Mouse (Mus musculus): ENCODE data around the gene P2rx7. TPM values are rescaled to one million over a fixed set of nuclear protein-coding genes. Genes with fewer than 3 reads are reported as not detected.
"Not testable (repeated sequence)": the region's sequence is repeated elsewhere in the genome, so short reads cannot be mapped to it uniquely, and the experiment has no call there.

P2rx7 gene
- polyA plus RNA-seq, 1 experiment from 2014 or later: 3.3 TPM

DNA sequence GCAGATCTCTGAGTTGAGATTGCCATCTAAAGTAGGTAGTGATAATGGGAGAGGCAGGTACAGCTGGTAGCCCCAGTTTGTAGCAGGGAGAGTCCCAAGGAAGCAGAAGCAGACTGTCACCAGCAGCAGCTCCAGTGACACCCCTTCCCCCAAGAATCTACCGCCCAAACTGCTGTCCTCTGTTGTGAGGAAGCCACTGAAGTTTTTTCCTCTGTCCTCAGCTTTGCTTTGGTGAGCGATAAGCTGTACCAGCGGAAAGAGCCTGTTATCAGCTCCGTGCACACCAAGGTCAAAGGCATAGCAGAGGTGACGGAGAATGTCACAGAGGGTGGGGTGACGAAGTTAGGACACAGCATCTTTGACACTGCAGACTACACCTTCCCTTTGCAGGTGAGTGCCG is 8.8 kb downstream of the P2rx7 start:
- Histone ChIP-seq H3K36me3 (ENCODE audit: control insufficient read depth, insufficient read depth, low read length) (no peaks in the 10 kb centered on the region), H3K27me3 (ENCODE audit: control insufficient read depth, insufficient read depth, low read length) (no peaks in the 10 kb centered on the region), H3K4me2 (ENCODE audit: low read depth, low read length) (no peak overlapping the region), H3K9me3 (replicated peaks; ENCODE audit: control insufficient read depth, low read length) (no peaks in the 10 kb centered on the region), H3K9ac (ENCODE audit: low read length) (0 out of 2 replicates have a peak overlapping the region, but pooled peaks have one; percentile 7), H3K27ac (ENCODE audit: low read length) (no peak overlapping the region), H3K4me3 (replicated peaks; ENCODE audit: low read length) (no peak overlapping the region), H3K4me1 (ENCODE audit: control insufficient read depth, insufficient read depth, low read length) (peaks cover 17% of the 10 kb centered on the region; the same call in 1 of the 2 replicates)
- no peak for ATAC-seq (ENCODE audit: insufficient read depth, low FRiP score)
- WGBS: 66% methylated on average over 7 of the region's 7 CpGs

DNA sequence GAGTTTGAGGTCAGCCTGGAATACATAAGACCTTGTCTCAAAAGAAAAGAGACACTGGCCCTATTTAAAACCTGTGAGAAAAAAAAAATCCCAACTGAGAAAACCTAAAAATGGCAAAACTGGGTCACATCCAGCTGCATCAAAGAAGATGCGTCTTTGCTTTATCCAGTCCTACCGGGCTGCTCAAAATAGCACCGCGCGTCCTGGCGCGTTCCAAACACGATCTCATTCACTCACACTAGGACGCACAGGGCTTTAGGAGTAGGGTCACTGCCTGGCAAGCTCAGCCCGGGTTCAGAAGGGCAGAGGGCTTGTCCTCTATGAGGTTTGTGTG is 9.4 kb downstream of the P2rx7 start:
- Histone ChIP-seq H3K4me3 (replicated peaks; ENCODE audit: low read length) (no peak overlapping the region), H3K4me1 (ENCODE audit: control insufficient read depth, insufficient read depth, low read length) (peaks cover 17% of the 10 kb centered on the region; the same call in 1 of the 2 replicates), H3K9me3 (replicated peaks; ENCODE audit: control insufficient read depth, low read length) (no peaks in the 10 kb centered on the region), H3K27ac (ENCODE audit: low read length) (no peak overlapping the region), H3K9ac (ENCODE audit: low read length) (no peak overlapping the region), H3K4me2 (ENCODE audit: low read depth, low read length) (no peak overlapping the region), H3K36me3 (ENCODE audit: control insufficient read depth, insufficient read depth, low read length) (no peaks in the 10 kb centered on the region), H3K27me3 (ENCODE audit: control insufficient read depth, insufficient read depth, low read length) (no peaks in the 10 kb centered on the region)
- WGBS: 60% methylated on average over 10 of the region's 10 CpGs
- no peak for ATAC-seq (ENCODE audit: insufficient read depth, low FRiP score)

DNA sequence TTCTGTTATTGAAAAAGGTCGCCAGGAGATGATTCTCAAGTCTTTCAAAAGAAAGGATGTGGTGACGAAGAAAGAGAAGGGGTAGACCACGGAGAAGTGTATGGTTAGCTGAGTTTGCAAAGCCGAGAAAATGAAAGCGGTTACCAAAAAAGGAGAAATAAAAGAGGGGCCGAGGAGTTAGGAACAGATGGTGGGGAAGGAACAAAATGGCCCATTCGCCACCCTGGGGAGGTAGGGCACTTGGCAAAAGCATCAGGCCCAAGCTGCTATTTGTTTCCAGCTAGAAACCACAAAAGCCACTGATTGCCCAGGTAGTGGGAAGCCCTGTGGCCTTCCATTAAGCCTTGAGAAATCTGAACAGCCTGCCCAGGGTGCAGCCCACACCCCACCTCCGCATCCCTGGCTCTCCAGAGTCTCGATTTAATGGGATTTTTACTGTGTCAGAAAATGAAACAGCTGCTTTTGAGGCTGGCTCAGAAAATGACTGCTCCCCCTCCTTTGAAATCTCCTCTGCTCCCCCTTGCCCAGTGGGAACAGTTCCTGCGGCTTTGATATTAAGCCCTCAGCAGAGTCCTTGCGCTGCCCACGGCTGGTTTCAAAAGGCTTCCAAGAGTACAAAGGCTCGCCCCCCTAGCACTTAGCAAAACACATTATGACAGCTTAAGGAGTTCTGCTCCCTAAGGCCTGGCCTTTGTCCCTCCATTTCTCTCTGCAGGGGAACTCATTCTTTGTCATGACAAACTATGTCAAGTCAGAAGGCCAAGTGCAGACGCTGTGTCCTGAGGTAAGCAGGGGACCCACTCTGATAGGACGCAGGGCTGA is 9.9 kb downstream of the P2rx7 start:
- Histone ChIP-seq H3K27me3 (ENCODE audit: control insufficient read depth, insufficient read depth, low read length) (no peaks in the 10 kb centered on the region), H3K4me3 (replicated peaks; ENCODE audit: low read length) (no peak overlapping the region), H3K4me1 (ENCODE audit: control insufficient read depth, insufficient read depth, low read length) (peaks cover 17% of the 10 kb centered on the region; the same call in 1 of the 2 replicates), H3K4me2 (ENCODE audit: low read depth, low read length) (no peak overlapping the region), H3K27ac (ENCODE audit: low read length) (peak overlapping the region; percentile 9; the same call in 1 of the 2 replicates), H3K36me3 (ENCODE audit: control insufficient read depth, insufficient read depth, low read length) (no peaks in the 10 kb centered on the region), H3K9ac (ENCODE audit: low read length) (0 out of 2 replicates have a peak overlapping the region, but pooled peaks have one; percentile 25), H3K9me3 (replicated peaks; ENCODE audit: control insufficient read depth, low read length) (no peaks in the 10 kb centered on the region)
- ATAC-seq (ENCODE audit: insufficient read depth, low FRiP score): peak; percentile 31; the same call in 1 of the 2 replicates
- WGBS: 41% methylated on average over 15 of the region's 15 CpGs

DNA sequence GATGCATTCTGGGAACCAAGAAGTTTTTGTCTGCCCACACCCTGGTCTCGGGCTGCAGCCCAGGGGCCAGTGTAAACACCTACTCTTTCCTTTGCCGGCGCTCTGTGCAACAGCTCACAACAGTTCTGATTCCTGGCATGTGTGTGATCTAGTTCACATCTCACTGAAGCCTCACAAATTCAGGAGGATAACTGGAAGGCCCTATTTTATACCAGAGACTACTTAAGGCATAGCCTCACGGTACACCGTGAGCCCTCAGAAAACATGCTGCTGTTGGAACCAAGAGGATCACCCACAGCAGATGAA is 10.5 kb downstream of the P2rx7 start:
- Histone ChIP-seq H3K9me3 (replicated peaks; ENCODE audit: control insufficient read depth, low read length) (no peaks in the 10 kb centered on the region), H3K27ac (ENCODE audit: low read length) (peak overlapping the region; percentile 9; the same call in 1 of the 2 replicates)

DNA sequence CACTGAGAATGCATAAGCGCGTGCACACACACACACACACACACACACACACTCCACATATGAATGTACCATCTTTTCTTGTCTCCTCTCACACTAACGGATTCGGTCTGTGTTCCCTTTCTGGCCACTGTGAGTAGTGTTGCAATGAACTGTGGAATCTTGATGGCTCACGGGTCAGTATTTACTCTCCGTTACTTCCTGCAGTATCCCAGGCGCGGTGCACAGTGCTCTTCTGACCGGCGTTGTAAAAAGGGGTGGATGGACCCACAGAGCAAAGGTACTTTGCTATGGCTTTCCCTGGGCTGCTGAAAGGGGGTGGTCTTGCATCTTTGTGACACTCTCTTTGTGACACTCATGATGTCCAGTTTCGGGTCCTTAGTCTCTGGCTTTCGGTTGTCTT is 13.1 kb downstream of the P2rx7 start:
- WGBS: 78% methylated on average over 12 of the region's 12 CpGs
- Histone ChIP-seq H3K36me3 (ENCODE audit: control insufficient read depth, insufficient read depth, low read length) (no peaks in the 10 kb centered on the region), H3K9ac (ENCODE audit: low read length) (no peak overlapping the region), H3K4me1 (ENCODE audit: control insufficient read depth, insufficient read depth, low read length) (peaks cover 17% of the 10 kb centered on the region; the same call in 1 of the 2 replicates), H3K9me3 (replicated peaks; ENCODE audit: control insufficient read depth, low read length) (no peaks in the 10 kb centered on the region), H3K27ac (ENCODE audit: low read length) (no peak overlapping the region), H3K4me2 (ENCODE audit: low read depth, low read length) (no peak overlapping the region), H3K4me3 (replicated peaks; ENCODE audit: low read length) (no peak overlapping the region), H3K27me3 (ENCODE audit: control insufficient read depth, insufficient read depth, low read length) (no peaks in the 10 kb centered on the region)
- ATAC-seq (ENCODE audit: insufficient read depth, low FRiP score): no peak

More for the DNA sequence above, 10.5 kb downstream of the P2rx7 start:
- H3K9ac ChIP-seq (ENCODE audit: low read length): 0 out of 2 replicates have a peak overlapping the region, but pooled peaks have one; percentile 25
- H3K27me3 ChIP-seq (ENCODE audit: control insufficient read depth, insufficient read depth, low read length): no peaks in the 10 kb centered on the region
- WGBS: 42% methylated on average over 5 of the region's 5 CpGs
- no peak overlapping the region for H3K4me2 ChIP-seq (ENCODE audit: low read depth, low read length)
- peaks cover 17% of the 10 kb centered on the region; the same call in 1 of the 2 replicates for H3K4me1 ChIP-seq (ENCODE audit: control insufficient read depth, insufficient read depth, low read length)
- no peak overlapping the region for H3K4me3 ChIP-seq (replicated peaks; ENCODE audit: low read length)
- peak; percentile 41; the same call in 1 of the 2 replicates for ATAC-seq (ENCODE audit: insufficient read depth, low FRiP score)
- H3K36me3 ChIP-seq (ENCODE audit: control insufficient read depth, insufficient read depth, low read length): no peaks in the 10 kb centered on the region

DNA sequence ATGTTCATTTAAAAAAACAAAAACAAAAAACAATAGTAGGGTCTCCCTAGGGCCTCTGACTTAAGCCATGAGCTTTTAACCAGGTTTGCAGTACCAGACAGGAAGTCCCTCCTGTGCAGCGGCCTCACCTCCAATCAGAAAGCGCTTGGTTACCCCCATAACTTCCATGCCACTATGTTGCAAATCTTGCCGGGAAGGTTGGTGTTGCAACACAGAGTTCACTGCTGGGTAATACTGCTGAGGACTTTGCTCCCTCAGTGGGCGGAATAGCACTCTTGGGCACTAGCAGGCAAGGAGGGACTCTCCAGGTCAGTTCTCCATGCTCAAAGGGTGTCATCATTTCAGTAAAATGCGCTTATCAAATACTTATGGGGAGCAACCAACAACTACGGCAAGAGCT is 18.8 kb downstream of the P2rx7 start:
- no peak overlapping the region for H3K4me2 ChIP-seq (ENCODE audit: low read depth, low read length)
- no peak overlapping the region for H3K4me3 ChIP-seq (replicated peaks; ENCODE audit: low read length)
- no peak overlapping the region for H3K27ac ChIP-seq (ENCODE audit: low read length)
- H3K27me3 ChIP-seq (ENCODE audit: control insufficient read depth, insufficient read depth, low read length): no peaks in the 10 kb centered on the region
- ATAC-seq (ENCODE audit: insufficient read depth, low FRiP score): no peak
- WGBS: 90% methylated on average over 6 of the region's 6 CpGs
- H3K4me1 ChIP-seq (ENCODE audit: control insufficient read depth, insufficient read depth, low read length): no peaks in the 10 kb centered on the region
- no peaks in the 10 kb centered on the region for H3K36me3 ChIP-seq (ENCODE audit: control insufficient read depth, insufficient read depth, low read length)
- no peaks in the 10 kb centered on the region for H3K9me3 ChIP-seq (replicated peaks; ENCODE audit: control insufficient read depth, low read length)
- H3K9ac ChIP-seq (ENCODE audit: low read length): no peak overlapping the region

DNA sequence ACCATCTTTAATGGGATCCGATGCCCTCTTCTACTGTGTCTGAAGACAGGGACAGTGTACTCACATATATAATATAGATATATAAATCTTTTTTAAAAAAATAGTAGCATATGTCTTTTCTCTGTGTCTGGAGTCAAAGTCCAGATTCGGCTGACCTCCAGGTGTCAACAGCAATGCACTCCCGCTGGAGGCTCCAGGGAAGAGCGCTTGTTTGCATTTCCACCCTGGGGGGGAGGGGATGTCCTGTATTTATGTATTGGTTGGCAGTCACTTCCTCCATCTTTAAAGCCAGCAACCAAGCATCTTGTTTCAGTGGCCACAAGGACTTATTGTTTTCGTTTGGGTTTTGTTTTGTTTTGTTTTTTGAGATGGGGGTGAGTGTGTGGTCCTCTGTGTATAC is 21.3 kb downstream of the P2rx7 start:
- Histone ChIP-seq H3K9me3 (replicated peaks; ENCODE audit: control insufficient read depth, low read length) (no peaks in the 10 kb centered on the region), H3K27ac (ENCODE audit: low read length) (no peak overlapping the region), H3K4me2 (ENCODE audit: low read depth, low read length) (no peak overlapping the region), H3K27me3 (ENCODE audit: control insufficient read depth, insufficient read depth, low read length) (no peaks in the 10 kb centered on the region), H3K9ac (ENCODE audit: low read length) (no peak overlapping the region), H3K4me3 (replicated peaks; ENCODE audit: low read length) (no peak overlapping the region), H3K36me3 (ENCODE audit: control insufficient read depth, insufficient read depth, low read length) (no peaks in the 10 kb centered on the region), H3K4me1 (ENCODE audit: control insufficient read depth, insufficient read depth, low read length) (no peaks in the 10 kb centered on the region)
- 53% methylated on average over 5 of the region's 5 CpGs for WGBS
- no peak for ATAC-seq (ENCODE audit: insufficient read depth, low FRiP score)

DNA sequence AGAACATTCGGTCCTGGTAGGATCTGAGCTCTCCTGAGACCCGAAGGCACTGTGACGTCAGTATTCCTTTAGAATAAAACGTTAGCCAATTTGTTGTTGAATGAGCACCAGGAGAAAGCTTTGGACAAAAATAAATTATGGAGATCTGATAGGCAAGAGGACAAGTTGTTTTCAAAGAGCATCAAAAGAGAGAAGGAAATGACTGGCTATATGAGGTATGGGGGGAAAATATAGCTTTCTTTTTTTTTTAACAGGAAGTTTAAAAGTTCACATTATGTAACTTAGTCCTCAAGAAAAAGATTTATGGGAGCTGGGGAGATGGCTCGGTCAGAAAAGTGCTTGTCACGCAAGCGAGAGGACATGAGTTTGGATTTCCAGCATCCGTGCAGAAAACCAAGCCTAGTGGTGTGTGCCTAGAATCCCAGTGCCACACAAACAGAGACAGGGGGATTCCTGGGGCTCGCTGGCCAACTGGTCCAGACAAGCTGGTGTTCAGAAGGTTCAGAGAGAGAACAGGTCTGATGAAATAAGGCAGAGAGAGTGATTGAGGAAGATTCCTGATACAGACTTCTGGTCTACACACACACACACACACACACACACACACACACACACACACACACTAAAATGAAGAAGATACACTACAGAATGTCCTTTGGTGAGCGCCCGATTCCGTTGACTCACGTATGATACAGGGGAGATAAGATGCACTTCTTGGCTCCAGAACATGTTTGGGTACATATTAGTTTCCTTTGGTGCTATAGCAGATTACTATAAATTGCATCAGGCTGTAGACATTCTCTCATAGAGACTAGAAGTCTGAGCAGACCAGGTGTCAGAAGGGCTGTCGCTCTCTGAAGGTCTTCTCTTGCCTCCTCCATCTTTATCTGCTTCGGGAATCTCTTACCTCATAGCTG is 25.5 kb downstream of the P2rx7 start:
- Histone ChIP-seq H3K4me2 (ENCODE audit: low read depth, low read length) (no peak overlapping the region), H3K9ac (ENCODE audit: low read length) (no peak overlapping the region), H3K36me3 (ENCODE audit: control insufficient read depth, insufficient read depth, low read length) (no peaks in the 10 kb centered on the region), H3K27me3 (ENCODE audit: control insufficient read depth, insufficient read depth, low read length) (no peaks in the 10 kb centered on the region), H3K4me3 (replicated peaks; ENCODE audit: low read length) (no peak overlapping the region), H3K27ac (ENCODE audit: low read length) (no peak overlapping the region), H3K9me3 (replicated peaks; ENCODE audit: control insufficient read depth, low read length) (no peaks in the 10 kb centered on the region), H3K4me1 (ENCODE audit: control insufficient read depth, insufficient read depth, low read length) (no peaks in the 10 kb centered on the region)
- ATAC-seq (ENCODE audit: insufficient read depth, low FRiP score): no peak
- WGBS: 61% methylated on average over 15 of the region's 15 CpGs

DNA sequence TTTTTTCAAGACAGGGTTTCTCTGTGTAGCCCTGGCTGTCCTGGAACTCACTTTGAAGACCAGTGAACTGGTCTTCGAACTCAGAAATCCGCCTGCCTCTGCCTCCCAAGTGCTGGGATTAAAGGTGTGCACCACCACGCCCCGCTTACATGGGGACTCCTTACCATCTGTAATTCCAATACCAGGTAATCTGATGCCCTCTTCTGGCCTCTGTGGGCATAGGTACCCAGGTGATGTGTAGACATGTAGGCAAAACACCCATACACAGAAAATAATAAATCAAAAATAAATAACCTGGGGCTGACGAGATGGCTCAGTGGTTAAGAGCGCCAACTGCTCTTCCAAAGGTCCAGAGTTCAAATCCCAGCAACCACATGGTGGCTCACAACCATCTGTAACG is 27.9 kb downstream of the P2rx7 start:
- H3K36me3 ChIP-seq (ENCODE audit: control insufficient read depth, insufficient read depth, low read length); H3K4me1 ChIP-seq (ENCODE audit: control insufficient read depth, insufficient read depth, low read length); H3K9ac ChIP-seq (ENCODE audit: low read length); H3K9me3 ChIP-seq (replicated peaks; ENCODE audit: control insufficient read depth, low read length); H3K27me3 ChIP-seq (ENCODE audit: control insufficient read depth, insufficient read depth, low read length); H3K4me3 ChIP-seq (replicated peaks; ENCODE audit: low read length); H3K4me2 ChIP-seq (ENCODE audit: low read depth, low read length); ATAC-seq (ENCODE audit: insufficient read depth, low FRiP score); H3K27ac ChIP-seq (ENCODE audit: low read length): not testable (repeated sequence)
- WGBS: 84% methylated on average over 7 of the region's 7 CpGs
